Mouse (Mus musculus): ENCODE results near the gene Chac2. TPM values are rescaled to one million over a fixed set of nuclear protein-coding genes. Genes with fewer than 3 reads are reported as not detected.
"Not testable (repeated sequence)": the region's sequence is repeated elsewhere in the genome, so short reads cannot be mapped to it uniquely, and the experiment has no call there.

Gene Chac2
- polyA plus RNA-seq (2016; fragmentation: Nextera tagmentation; extraction: Ambion mirVana), result 17.0 and 18.4 TPM in 2 replicates

DNA sequence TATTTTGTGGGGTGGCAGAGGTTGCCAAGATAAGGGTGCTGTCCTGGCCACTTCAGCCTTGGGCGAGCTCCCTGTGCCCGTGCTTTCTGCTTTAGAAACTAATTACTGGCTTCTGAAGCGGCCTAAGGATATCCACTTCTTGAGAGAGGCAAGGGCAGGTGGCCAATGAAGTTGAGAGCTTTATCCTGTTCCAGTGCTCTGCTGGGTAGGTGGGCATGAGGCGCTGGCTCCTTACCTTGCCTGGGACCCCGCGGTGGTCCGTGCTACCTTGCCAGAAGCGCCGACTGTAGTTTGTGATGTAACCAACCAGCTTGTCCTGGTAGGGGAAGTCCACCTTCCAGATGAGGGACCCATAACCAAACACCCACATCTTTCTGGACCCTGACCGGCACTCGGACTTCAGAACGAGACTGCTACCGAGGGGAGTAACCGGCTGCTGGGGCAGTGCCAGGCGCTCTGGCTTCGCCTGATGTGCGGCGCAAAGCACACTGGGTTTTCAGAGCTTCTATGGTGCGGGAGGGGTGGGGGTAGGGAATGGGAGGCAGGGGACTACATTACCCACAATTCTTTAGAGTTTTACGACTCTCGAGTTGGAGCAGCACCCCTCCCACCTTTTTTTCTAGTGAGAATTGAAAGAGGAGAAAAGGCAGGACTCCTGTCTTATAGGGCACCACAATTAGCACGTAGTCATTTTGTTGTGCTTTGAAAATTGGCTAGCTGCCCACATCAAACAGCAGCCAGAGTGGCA, at the start of gene Chac2:
TSS of gene Chac2 (minus strand) at position 474 of the 748 bp plus-strand sequence.
- peaks cover 4% of the 10 kb centered on the region for H3K4me1 ChIP-seq
- H3K4me2 ChIP-seq (replicated peaks), result peak within 1 kb of the TSS; percentile 77
- peak within 1 kb of the TSS; percentile 57 for H3K4me3 ChIP-seq
- H3K36me3 ChIP-seq, result no peaks in the 10 kb centered on the region
- peak; percentile 100 for ATAC-seq (ENCODE audit: low FRiP score)
- no peaks in the 10 kb centered on the region for H3K9me3 ChIP-seq (replicated peaks)
- peak within 1 kb of the TSS; percentile 62 for H3K27ac ChIP-seq
- peak within 1 kb of the TSS; percentile 74 for H3K9ac ChIP-seq
- H3K27me3 ChIP-seq, result no peaks in the 10 kb centered on the region
- WGBS, result 2% methylated on average over 22 of the region's 22 CpGs

DNA sequence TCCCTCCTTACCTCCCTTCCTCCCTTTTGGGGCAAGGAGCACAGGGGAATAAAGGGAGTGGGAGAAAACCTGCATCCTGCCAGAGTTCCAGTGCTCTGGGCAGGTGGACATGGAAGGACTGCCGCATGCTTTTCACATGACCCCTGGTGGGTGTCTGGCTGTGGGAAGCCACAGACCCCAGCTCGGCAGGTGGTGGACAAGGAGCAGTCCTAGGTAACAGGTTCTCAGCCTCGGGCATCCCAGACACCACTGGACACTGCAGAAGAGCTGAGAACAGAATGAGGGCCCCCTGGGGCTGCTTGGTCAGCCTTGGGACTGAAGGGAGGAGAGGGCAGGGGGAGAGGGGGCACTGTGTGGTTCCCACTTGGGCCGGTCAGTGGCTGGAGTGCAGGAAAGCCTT, 48.8 kb upstream of the Chac2 start:
- 97% methylated on average over 4 of the region's 4 CpGs for WGBS
- Histone ChIP-seq H3K27me3 (no peaks in the 10 kb centered on the region), H3K4me1 (no peaks in the 10 kb centered on the region), H3K9ac (no peak overlapping the region), H3K36me3 (peaks cover 14% of the 10 kb centered on the region), H3K4me3 (no peak overlapping the region), H3K27ac (no peak overlapping the region), H3K9me3 (replicated peaks) (peaks cover 7% of the 10 kb centered on the region; the same call in 1 of the 2 replicates), H3K4me2 (replicated peaks) (no peak overlapping the region)
- ATAC-seq (ENCODE audit: low FRiP score), result no peak

DNA sequence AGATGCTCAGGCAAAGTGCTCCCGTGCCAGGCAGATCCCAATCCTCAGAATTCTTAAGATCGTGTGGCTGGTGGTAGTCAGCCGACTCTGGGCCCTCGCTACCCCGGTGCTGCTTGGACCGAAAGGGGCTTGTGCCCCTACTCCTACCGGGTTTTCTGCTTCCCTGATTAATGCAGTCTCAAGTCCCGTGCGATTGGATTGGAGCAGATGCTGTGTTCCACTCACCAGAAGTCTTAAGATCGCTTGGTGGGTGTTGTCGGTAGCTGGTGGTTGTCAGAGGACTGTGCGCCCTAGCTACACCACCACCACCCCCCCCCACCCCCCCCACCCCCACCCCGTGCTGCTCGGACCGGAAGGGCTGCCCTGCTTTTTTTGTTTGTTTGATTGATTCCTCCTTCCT, 31.3 kb upstream of the Chac2 start:
- not testable (repeated sequence) for H3K36me3 ChIP-seq; H3K4me1 ChIP-seq; H3K9me3 ChIP-seq (replicated peaks); H3K4me2 ChIP-seq (replicated peaks); H3K9ac ChIP-seq; H3K27me3 ChIP-seq; H3K27ac ChIP-seq; H3K4me3 ChIP-seq; ATAC-seq (ENCODE audit: low FRiP score)
- 43% methylated on average over 15 of the region's 15 CpGs for WGBS

DNA sequence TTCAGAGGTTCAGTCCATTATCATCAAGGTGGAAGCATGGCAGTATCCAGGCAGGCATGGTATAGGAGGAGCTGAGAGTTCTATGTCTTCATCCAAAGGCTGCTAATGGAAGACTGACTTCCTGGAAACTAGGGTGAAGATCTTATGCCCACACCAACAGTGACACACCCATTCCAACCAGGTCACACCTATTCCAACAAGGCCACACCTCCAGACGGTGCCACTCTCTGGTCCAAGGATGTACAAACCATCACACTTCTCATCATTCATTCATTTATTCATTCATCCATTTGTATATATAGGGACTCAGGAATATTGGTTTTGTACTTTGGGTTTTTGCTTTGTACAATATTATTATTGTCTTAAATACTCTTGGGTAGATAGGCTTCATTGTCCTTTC, 23.5 kb upstream of the Chac2 start:
- not testable (repeated sequence) for H3K4me1 ChIP-seq

DNA sequence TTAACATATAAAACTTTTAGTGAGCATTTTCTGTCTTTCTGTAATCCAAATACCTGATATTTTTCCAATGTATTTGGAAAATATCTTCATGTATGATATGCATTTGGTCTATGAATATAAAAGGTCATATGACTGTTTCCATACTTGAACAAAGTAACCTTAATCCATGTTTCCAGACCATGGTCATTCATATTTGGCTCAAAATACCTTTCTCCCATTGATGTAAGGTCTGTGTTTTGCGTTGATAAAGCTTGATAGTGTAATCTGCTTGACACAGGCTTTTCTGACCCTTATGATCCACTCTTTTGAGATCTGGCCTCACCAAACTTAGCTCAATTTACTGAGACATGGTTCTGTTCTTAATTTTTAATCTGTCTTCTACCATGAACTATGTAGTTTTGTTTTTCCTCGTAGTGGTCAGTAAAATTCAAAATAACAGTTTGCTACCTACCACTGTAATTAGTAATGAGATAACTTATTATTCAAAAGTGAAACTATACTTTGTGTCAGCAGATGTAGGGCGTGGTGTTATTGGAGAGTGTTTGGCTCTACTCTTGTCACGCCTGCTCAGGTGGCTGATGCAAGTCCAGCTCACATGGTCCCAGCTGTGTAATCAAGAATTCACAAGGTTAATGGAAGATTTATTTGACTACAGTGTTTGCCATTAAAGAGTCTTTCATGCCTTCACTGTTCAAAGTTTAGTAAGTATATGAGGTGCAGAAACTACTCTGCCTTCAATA, 15.2 kb upstream of the Chac2 start:
- Histone ChIP-seq H3K4me1 (no peaks in the 10 kb centered on the region), H3K36me3 (no peaks in the 10 kb centered on the region), H3K27ac (no peak overlapping the region), H3K9me3 (replicated peaks) (no peaks in the 10 kb centered on the region), H3K4me2 (replicated peaks) (no peak overlapping the region), H3K9ac (no peak overlapping the region), H3K4me3 (no peak overlapping the region), H3K27me3 (no peaks in the 10 kb centered on the region)
- 95% methylated on average over 4 of the region's 4 CpGs for WGBS
- no peak for ATAC-seq (ENCODE audit: low FRiP score)

More for the DNA sequence above, 23.5 kb upstream of the Chac2 start:
- not testable (repeated sequence) for H3K9ac ChIP-seq; H3K4me2 ChIP-seq (replicated peaks); H3K27ac ChIP-seq; H3K4me3 ChIP-seq; H3K27me3 ChIP-seq; H3K9me3 ChIP-seq (replicated peaks); H3K36me3 ChIP-seq; ATAC-seq (ENCODE audit: low FRiP score)
- 96% methylated on average over 1 of the region's 1 CpGs for WGBS

DNA sequence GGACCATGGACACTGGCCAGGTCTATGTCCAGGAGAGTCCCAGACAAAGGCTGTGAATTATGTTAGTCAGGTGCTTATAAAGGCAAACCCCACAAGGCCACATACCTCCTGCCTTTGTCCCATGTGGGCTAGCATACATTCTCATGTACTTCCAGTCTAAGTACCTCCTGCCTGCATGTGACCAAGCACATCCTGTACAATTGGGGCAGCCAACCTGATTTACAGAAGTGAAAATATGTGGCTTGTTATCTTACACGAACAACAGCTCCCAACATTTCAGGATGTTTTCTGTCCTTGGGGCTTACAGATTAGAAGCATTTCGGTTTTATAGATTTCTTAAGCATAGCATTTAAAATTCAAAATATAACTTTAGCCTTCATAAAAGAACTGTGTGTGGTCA, 13.9 kb upstream of the Chac2 start:
- Histone ChIP-seq H3K27ac (no peak overlapping the region), H3K27me3 (no peaks in the 10 kb centered on the region), H3K4me1 (no peaks in the 10 kb centered on the region), H3K9ac (no peak overlapping the region), H3K9me3 (replicated peaks) (no peaks in the 10 kb centered on the region), H3K4me2 (replicated peaks) (no peak overlapping the region), H3K36me3 (no peaks in the 10 kb centered on the region), H3K4me3 (no peak overlapping the region)
- WGBS, result 86% methylated on average over 2 of the region's 2 CpGs
- ATAC-seq (ENCODE audit: low FRiP score), result no peak

DNA sequence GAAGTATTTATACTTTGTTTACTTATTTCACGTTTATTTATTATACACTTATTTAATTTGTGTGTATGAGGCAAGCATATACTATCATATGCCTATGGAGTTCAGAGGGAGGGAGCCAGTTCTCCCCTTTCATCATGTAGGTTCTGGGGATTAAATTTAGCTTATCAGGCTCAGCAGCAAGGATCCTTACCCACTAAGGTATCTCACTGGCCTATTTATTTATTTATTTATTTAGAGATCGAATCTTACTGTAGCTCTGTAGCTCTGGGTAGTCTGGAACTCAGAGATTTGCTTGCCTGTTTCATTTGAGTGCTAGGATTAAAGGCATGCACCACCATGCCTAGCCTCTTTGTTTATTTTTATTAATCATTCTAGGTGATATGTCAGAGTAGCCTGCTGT, 12.6 kb upstream of the Chac2 start:
- H3K4me3 ChIP-seq, result no peak overlapping the region
- H3K36me3 ChIP-seq, result no peaks in the 10 kb centered on the region
- no peaks in the 10 kb centered on the region for H3K4me1 ChIP-seq
- no peaks in the 10 kb centered on the region for H3K27me3 ChIP-seq
- H3K9ac ChIP-seq, result no peak overlapping the region
- H3K27ac ChIP-seq, result no peak overlapping the region
- H3K9me3 ChIP-seq (replicated peaks), result no peaks in the 10 kb centered on the region
- ATAC-seq (ENCODE audit: low FRiP score), result no peak
- WGBS, result 87% methylated on average over 2 of the region's 2 CpGs
- no peak overlapping the region for H3K4me2 ChIP-seq (replicated peaks)

DNA sequence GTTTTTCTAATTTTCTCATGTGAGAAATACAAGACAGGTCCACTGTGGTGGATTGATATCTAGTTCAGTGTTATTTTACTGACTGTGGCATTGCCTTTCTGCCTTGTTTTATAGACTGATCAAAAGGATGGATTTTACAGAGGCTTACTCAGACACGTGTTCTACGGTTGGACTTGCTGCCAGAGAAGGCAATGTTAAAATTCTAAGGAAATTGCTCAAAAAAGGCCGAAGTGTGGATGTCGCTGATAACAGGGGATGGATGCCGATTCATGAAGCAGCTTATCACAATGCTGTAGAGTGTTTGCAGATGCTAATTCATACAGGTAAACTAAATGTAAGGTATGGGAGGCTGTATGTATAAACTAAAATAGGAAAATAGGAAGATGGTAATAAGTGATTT, 12.0 kb upstream of the Chac2 start:
- Histone ChIP-seq H3K27ac (no peak overlapping the region), H3K4me3 (no peak overlapping the region), H3K9ac (no peak overlapping the region), H3K27me3 (no peaks in the 10 kb centered on the region), H3K4me2 (replicated peaks) (no peak overlapping the region), H3K9me3 (replicated peaks) (no peaks in the 10 kb centered on the region), H3K36me3 (no peaks in the 10 kb centered on the region), H3K4me1 (no peaks in the 10 kb centered on the region)
- no peak for ATAC-seq (ENCODE audit: low FRiP score)
- 90% methylated on average over 5 of the region's 5 CpGs for WGBS

DNA sequence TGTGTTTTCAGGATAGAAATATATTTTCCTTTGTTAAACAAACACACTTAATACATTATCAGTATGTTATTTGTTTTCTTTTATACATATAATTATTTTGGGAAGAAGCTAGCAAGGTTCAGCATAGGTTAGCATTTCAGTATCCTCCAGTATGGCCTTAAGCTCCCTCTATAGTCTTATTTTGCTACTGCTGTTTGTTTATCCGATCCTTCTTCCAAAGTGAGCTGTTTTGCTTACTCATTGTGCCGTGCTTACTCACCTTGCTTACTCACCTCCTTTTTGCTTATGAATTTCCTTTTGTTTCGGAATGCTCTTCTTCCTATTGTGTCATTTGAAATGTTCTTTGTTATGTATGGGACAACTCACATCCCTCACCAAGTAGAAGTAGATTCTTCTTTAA, 10.5 kb upstream of the Chac2 start:
- Histone ChIP-seq H3K9ac (no peak overlapping the region), H3K4me1 (no peaks in the 10 kb centered on the region), H3K9me3 (replicated peaks) (no peaks in the 10 kb centered on the region), H3K27me3 (no peaks in the 10 kb centered on the region), H3K4me2 (replicated peaks) (no peak overlapping the region), H3K36me3 (no peaks in the 10 kb centered on the region), H3K27ac (no peak overlapping the region), H3K4me3 (no peak overlapping the region)
- 93% methylated on average over 3 of the region's 3 CpGs for WGBS
- no peak for ATAC-seq (ENCODE audit: low FRiP score)

DNA sequence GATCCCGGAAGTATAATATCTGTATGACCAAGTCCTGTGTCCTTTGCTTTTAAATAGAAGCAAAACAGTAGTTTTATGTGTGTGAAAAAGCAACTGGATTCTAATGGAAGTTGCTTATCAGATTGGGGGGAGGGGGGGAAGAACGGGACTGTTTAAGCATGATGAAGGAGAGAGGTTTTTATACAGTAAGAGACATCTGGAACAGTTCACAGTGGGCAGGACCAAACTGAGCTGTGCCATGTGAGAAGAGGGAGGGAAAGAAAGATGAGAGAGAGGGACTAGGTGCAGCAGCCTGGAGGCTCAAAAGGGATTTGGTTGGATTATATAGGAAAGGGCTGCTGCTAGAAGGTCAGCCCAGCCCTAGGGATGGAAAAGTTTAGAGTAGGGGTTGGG, 471 bp upstream of the Chac2 start:
- ATAC-seq (ENCODE audit: low FRiP score), result peak; percentile 83
- no peak overlapping the region; the same call in 1 of the 2 replicates for H3K27ac ChIP-seq
- H3K4me1 ChIP-seq, result peaks cover 4% of the 10 kb centered on the region
- peak overlapping the region; percentile 74 for H3K9ac ChIP-seq
- peak overlapping the region; percentile 57 for H3K4me3 ChIP-seq
- WGBS, result 8% methylated on average over 2 of the region's 2 CpGs
- no peaks in the 10 kb centered on the region for H3K27me3 ChIP-seq
- H3K4me2 ChIP-seq (replicated peaks), result peak overlapping the region; percentile 77
- no peaks in the 10 kb centered on the region for H3K36me3 ChIP-seq
- no peaks in the 10 kb centered on the region for H3K9me3 ChIP-seq (replicated peaks)

DNA sequence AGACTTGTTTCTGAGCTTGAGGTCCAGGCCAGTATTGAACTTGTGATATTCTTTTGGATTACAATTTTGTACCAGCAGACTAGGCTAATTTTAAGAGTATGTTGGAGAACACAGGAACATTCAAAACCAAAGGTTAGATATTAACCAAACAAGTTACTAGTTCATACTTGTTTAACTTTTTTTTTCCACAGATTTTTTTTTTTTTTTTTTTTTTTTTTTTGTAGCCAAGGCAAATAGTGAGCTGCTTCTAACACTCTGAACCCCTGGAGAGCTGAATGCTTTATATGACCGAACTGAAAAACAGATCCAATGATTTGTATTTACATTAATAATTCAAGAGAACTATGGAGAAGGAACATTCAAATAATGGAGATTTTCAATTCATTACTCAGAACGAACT, 913 bp downstream of the Chac2 start:
- ATAC-seq (ENCODE audit: low FRiP score), result no peak
- Histone ChIP-seq H3K4me2 (replicated peaks) (peak overlapping the region; percentile 77), H3K36me3 (no peaks in the 10 kb centered on the region), H3K27me3 (no peaks in the 10 kb centered on the region), H3K27ac (no peak overlapping the region), H3K4me3 (no peak overlapping the region), H3K9ac (no peak overlapping the region), H3K9me3 (replicated peaks) (no peaks in the 10 kb centered on the region), H3K4me1 (peaks cover 4% of the 10 kb centered on the region)
- WGBS, result 49% methylated on average over 2 of the region's 2 CpGs

DNA sequence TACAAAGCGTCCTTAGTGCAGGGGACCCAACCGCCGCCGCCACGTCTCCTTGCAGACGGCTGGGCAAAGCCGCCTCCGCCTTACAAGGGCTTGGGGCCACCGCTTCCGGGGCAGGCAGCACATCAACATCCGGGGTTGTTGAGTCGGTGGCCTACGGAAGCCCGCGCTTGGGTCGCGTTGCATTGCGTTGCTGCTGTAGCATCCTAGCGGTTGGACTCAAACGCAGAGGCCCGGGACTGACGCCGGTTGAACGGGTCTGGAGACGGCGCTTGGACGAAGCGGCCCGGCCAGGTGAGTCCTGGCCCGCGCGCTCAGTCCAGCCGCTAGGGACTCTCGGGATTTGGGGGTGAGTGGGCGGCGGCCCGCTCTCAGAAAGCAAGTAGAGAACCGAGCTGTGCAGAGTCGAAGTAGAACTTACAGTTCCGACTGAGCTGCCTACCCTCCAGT, 31.8 kb downstream of the Chac2 start, which contains the start of gene Erlec1:
TSS of gene Erlec1 (minus strand) at position 57 of the 447 bp plus-strand sequence.
- WGBS, result under 1% methylated on average over 40 of the region's 40 CpGs
- H3K36me3 ChIP-seq, result peaks cover 23% of the 10 kb centered on the region
- H3K27me3 ChIP-seq, result no peaks in the 10 kb centered on the region
- ATAC-seq (ENCODE audit: low FRiP score), result peak; percentile 98
- H3K9ac ChIP-seq, result peak within 1 kb of the TSS; percentile 87
- H3K4me3 ChIP-seq, result peak within 1 kb of the TSS; percentile 83
- peaks cover 12% of the 10 kb centered on the region for H3K4me1 ChIP-seq
- peaks cover 8% of the 10 kb centered on the region for H3K9me3 ChIP-seq (replicated peaks)
- peak within 1 kb of the TSS; percentile 84 for H3K27ac ChIP-seq
- H3K4me2 ChIP-seq (replicated peaks), result peak within 1 kb of the TSS; percentile 80

All from hindbrain, embryonic 12.5 days (tissue).